Mouse (Mus musculus): ENCODE data around the gene Gm10447. TPM values are rescaled to one million over a fixed set of nuclear protein-coding genes. Genes with fewer than 3 reads are reported as not detected.
A peak's percentile ranks its signal among the peaks of the same experiment; 100 is the strongest.
"Not testable (repeated sequence)": the region's sequence is repeated elsewhere in the genome, so short reads cannot be mapped to it uniquely, and the experiment has no call there.

The Gm10447 gene
- polyA plus RNA-seq, 1 experiment = not detected

GRCm38 (mm10) chr11:53430670-53431346 lies 26.1 kb downstream of the Gm10447 start, which contains the start of the genes Uqcrq and Gdf9:
Uqcrq (minus strand) TSS chr11:53430831.
Gdf9 (plus strand) TSS chr11:53431023.
- Histone ChIP-seq H3K4me3 (ENCODE audit: insufficient read depth, low read length) (peak within 1 kb of the TSS; percentile 77), H3K4me1 (ENCODE audit: control insufficient read depth, insufficient read depth, low read length) (peaks cover 13% of the 10 kb centered on the region), H3K27ac (ENCODE audit: insufficient read depth, low read depth, low read length) (peak within 1 kb of the TSS; percentile 66)
- TF ChIP-seq POLR2A (IDR thresholded peaks at IDR 0.05; ENCODE audit: borderline replicate concordance, low read depth, low read length) (no peak), CTCF (IDR thresholded peaks at IDR 0.05; ENCODE audit: low read depth, low read length) (no peak)

- no peak for TF ChIP-seq CTCF (IDR thresholded peaks at IDR 0.05; ENCODE audit: low read depth, low read length)
- no peak for TF ChIP-seq POLR2A (IDR thresholded peaks at IDR 0.05; ENCODE audit: borderline replicate concordance, low read depth, low read length)
- Histone ChIP-seq H3K4me3 (ENCODE audit: insufficient read depth, low read length) (peak overlapping the region; percentile 77), H3K4me1 (ENCODE audit: control insufficient read depth, insufficient read depth, low read length) (peaks cover 13% of the 10 kb centered on the region), H3K27ac (ENCODE audit: insufficient read depth, low read depth, low read length) (peak overlapping the region; percentile 66)
Observed at GRCm38 (mm10) chr11:53430300-53430669, 26.6 kb downstream of the Gm10447 start.

DNA sequence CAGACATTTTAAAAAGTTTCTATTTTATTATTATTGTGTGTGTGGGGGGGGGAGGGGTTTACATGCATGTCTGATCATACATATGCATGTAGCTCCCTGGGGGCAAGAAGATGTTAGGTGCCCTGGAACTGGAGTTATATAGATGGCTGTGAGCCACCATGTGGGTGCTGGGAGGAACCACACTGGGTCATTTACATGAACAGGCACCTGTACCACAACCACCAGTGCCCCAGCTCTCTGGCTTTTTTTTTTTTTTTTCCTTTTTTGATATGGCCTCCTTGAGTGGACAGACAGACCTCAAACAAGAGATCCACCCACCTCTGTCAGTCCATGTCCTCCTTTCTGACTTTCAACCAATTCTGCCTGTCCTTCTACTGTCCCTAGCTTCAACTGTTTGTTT lies 27.7 kb downstream of the Gm10447 start:
- no peak for TF ChIP-seq CTCF (IDR thresholded peaks at IDR 0.05; ENCODE audit: low read depth, low read length)
- no peak for TF ChIP-seq POLR2A (IDR thresholded peaks at IDR 0.05; ENCODE audit: borderline replicate concordance, low read depth, low read length)
- H3K4me1 ChIP-seq (ENCODE audit: control insufficient read depth, insufficient read depth, low read length) = peaks cover 13% of the 10 kb centered on the region
- H3K27ac ChIP-seq (ENCODE audit: insufficient read depth, low read depth, low read length) = no peak overlapping the region
- H3K4me3 ChIP-seq (ENCODE audit: insufficient read depth, low read length) = peak overlapping the region; percentile 77

GRCm38 (mm10) chr11:53428716-53429057 lies 28.2 kb downstream of the Gm10447 start:
- peaks cover 13% of the 10 kb centered on the region for H3K4me1 ChIP-seq (ENCODE audit: control insufficient read depth, insufficient read depth, low read length)
- TF ChIP-seq CTCF (IDR thresholded peaks at IDR 0.05; ENCODE audit: low read depth, low read length) (no peak), POLR2A (IDR thresholded peaks at IDR 0.05; ENCODE audit: borderline replicate concordance, low read depth, low read length) (no peak)

GRCm38 (mm10) chr11:53427993-53428715 lies 28.8 kb downstream of the Gm10447 start:
- H3K27ac ChIP-seq (ENCODE audit: insufficient read depth, low read depth, low read length) = no peak overlapping the region
- TF ChIP-seq POLR2A (IDR thresholded peaks at IDR 0.05; ENCODE audit: borderline replicate concordance, low read depth, low read length) (no peak), CTCF (IDR thresholded peaks at IDR 0.05; ENCODE audit: low read depth, low read length) (no peak)
- no peak overlapping the region for H3K4me3 ChIP-seq (ENCODE audit: insufficient read depth, low read length)
- peaks cover 9% of the 10 kb centered on the region for H3K4me1 ChIP-seq (ENCODE audit: control insufficient read depth, insufficient read depth, low read length)

More at GRCm38 (mm10) chr11:53428716-53429057, 28.2 kb downstream of the Gm10447 start:
- H3K27ac ChIP-seq (ENCODE audit: insufficient read depth, low read depth, low read length) = no peak overlapping the region
- no peak overlapping the region for H3K4me3 ChIP-seq (ENCODE audit: insufficient read depth, low read length)

DNA sequence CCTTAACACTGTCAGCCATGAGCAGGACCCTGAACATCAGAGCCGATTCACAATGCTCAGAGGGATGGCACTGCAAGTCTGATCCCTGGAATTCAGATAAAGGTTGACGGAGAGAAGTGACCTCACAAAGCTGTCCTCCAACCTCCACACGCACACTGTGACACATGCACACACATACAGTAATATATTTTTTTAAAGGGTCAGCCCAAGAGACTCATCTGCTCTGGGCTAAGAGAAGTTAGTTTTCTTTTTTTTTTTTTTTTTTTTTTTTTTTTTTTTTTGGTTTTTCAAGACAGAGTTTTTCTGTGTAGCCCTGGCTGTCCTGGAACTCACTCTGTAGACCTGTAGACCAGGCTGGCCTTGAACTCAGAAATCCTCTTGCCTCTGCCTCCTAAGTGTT lies 30.0 kb downstream of the Gm10447 start:
- not testable (repeated sequence) for H3K4me3 ChIP-seq (ENCODE audit: insufficient read depth, low read length); H3K27ac ChIP-seq (ENCODE audit: insufficient read depth, low read depth, low read length); H3K4me1 ChIP-seq (ENCODE audit: control insufficient read depth, insufficient read depth, low read length)

DNA sequence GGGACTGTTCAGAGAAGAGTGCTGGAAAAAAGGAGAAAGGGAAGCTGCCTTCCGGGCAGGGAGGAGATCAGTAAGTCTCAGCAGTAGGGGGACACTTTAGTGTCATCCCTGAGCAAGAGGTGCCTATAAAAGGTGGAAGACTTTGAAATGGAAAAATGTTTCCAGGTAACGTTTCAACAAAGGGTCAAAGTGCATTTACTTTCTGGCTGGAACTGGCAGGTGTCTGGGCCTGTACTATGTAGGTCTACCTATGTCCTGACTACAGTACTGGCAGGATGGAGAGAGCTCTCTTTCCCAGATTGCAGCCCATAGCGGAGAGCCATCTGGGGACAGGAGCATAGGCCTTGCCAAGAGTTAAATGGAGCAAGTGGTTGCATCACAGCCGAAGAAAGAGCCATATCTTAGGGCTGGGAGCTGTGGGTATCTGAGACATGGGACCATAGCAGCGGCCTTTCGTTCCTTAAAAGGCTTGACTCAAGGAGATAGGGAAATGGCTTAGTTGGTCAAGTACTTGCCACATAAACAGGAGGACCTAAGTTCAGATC lies 31.1 kb downstream of the Gm10447 start:
- no peak overlapping the region for H3K4me3 ChIP-seq (ENCODE audit: insufficient read depth, low read length)
- no peak for TF ChIP-seq POLR2A (IDR thresholded peaks at IDR 0.05; ENCODE audit: borderline replicate concordance, low read depth, low read length)
- no peak for TF ChIP-seq CTCF (IDR thresholded peaks at IDR 0.05; ENCODE audit: low read depth, low read length)
- H3K4me1 ChIP-seq (ENCODE audit: control insufficient read depth, insufficient read depth, low read length) = peaks cover 4% of the 10 kb centered on the region
- no peak overlapping the region for H3K27ac ChIP-seq (ENCODE audit: insufficient read depth, low read depth, low read length)

- TF ChIP-seq POLR2A (IDR thresholded peaks at IDR 0.05; ENCODE audit: borderline replicate concordance, low read depth, low read length) = no peak
- no peak for TF ChIP-seq CTCF (IDR thresholded peaks at IDR 0.05; ENCODE audit: low read depth, low read length)
- Histone ChIP-seq H3K27ac (ENCODE audit: insufficient read depth, low read depth, low read length) (no peak overlapping the region), H3K4me1 (ENCODE audit: control insufficient read depth, insufficient read depth, low read length) (peaks cover 4% of the 10 kb centered on the region), H3K4me3 (ENCODE audit: insufficient read depth, low read length) (no peak overlapping the region)
Observed at GRCm38 (mm10) chr11:53425251-53425650, 31.7 kb downstream of the Gm10447 start.

DNA sequence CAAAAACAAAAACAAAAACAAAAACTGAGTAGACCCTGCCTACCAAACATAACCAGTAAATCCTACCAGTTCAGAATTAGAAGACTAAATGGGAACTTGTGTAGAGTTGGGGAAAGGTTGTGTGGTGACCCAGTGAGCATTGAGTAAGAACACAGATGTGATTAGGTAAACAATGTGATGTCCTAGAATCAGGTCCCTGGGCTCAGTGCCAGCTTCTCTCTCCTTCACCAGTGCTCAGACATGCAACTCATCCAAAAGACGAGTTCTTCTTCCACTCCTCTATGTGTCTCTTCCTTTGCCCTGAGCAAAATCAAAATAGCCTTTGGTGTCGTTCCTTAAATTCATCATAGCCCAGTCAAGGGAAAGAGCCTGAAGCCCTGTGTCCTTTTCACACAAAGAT lies 32.1 kb downstream of the Gm10447 start:
- Histone ChIP-seq H3K4me3 (ENCODE audit: insufficient read depth, low read length) (no peak overlapping the region), H3K27ac (ENCODE audit: insufficient read depth, low read depth, low read length) (no peak overlapping the region), H3K4me1 (ENCODE audit: control insufficient read depth, insufficient read depth, low read length) (peaks cover 4% of the 10 kb centered on the region)
- TF ChIP-seq POLR2A (IDR thresholded peaks at IDR 0.05; ENCODE audit: borderline replicate concordance, low read depth, low read length) (no peak), CTCF (IDR thresholded peaks at IDR 0.05; ENCODE audit: low read depth, low read length) (no peak)

GRCm38 (mm10) chr11:53423036-53423435 lies 33.9 kb downstream of the Gm10447 start, which contains the start of gene Leap2:
Leap2 (minus strand) TSS chr11:53423170.
- Histone ChIP-seq H3K4me3 (ENCODE audit: insufficient read depth, low read length) (no peak within 1 kb of the TSS), H3K27ac (ENCODE audit: insufficient read depth, low read depth, low read length) (no peak within 1 kb of the TSS), H3K4me1 (ENCODE audit: control insufficient read depth, insufficient read depth, low read length) (no peaks in the 10 kb centered on the region)
- TF ChIP-seq POLR2A (IDR thresholded peaks at IDR 0.05; ENCODE audit: borderline replicate concordance, low read depth, low read length) (no peak), CTCF (IDR thresholded peaks at IDR 0.05; ENCODE audit: low read depth, low read length) (no peak)
